Mouse (Mus musculus) v-Abl transformed pro-B cells (cell line): ENCODE results near the gene Depdc7.

Experiments used
- in situ Hi-C, 2 experiments: fragments of 400-800 bp; cut with MboI; formaldehyde crosslinking; loops; one replicate each; pipeline ENCODE4 v1.15.1; 2025; ENCODE audit not compliant: unreplicated experiment in 2 of 2

Depdc7 gene

DNA sequence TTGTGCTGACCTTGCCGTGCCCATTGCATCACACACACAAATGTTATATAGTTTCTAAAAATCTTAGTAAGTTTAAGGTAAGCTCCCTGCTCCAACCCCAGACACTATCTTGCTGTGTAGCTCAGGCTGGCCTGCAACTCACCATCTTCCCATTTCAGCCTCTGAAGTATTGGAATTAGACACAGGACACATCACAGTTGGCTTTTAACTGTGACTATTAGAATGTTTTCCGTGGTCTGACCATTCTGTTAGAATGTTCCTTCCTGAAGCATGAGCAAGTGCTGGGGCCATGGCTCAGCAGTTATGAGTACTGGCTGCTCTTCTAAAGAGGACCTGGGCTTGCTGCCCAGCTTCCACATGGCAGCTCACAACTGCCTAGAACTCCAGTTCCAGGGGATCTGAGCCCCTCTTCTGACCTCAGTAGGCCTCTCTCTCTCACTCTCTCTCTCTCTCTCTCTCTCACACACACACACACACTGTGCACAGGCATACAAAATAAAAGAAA lies 25.4 kb downstream of the Depdc7 start:
- in situ Hi-C loops = no loop called here

DNA sequence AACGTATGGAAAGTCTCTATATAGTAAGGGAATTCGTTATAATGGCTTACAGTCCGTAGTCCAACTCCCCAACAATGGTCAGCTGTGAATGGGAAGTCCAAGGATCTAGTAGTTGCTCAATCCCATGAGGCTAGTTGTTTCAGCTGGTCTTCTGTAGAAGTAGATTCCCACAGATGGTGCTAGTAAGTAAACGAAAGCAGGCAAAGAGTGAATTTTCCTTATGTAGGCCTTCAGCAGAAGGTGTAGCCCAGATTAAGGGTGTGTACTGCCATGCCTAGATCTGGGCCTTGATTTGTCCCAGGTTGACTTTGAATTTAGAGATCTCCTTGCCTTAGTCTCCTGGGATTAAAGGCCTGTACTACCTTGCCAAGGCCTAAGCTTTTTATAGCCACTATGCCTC lies 26.4 kb downstream of the Depdc7 start, which contains the start of gene Pin1rt1:
Pin1rt1 (minus strand) TSS at position 101 of the 400 bp plus-strand sequence.
- in situ Hi-C loops = no loop called here

DNA sequence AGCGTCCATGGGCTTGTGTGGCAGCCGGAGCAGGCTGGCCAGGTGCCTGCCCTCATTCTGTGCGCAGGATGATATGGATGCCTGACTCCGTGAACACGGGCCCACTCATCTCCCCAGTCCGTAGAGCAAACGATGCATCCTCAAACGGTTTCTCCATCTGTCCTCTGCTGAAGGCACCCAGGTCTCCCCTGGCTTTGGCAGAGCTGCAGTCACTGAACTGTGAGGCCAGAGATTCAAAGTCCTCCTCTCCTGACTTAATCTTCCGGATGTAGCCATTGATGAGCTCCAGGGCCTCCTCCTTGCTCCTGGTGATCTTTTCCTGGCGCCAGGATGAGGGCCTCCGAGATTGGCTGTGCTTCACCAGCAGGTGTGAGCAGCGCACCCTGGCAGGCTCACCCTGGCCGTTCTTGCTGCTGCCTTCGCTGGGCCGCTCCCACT lies 28.4 kb downstream of the Depdc7 start:
- in situ Hi-C loops = no loop called here

DNA sequence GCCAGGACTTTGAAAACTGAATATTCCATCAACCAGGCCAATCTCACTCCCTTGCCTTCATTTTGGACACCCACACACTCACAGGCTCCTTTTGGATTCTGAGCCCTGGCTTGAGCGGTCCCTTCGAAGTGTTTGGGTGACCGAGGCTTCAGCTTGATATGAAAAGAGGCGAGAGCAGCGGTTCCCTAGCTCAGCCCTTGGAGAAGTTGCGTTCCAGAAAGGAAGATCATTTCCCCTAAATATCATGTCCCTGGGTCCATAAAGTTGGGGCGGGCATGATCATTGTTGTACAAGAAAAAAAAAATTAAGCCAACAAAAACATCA lies 30.2 kb downstream of the Depdc7 start:
- in situ Hi-C loops = no loop called here

DNA sequence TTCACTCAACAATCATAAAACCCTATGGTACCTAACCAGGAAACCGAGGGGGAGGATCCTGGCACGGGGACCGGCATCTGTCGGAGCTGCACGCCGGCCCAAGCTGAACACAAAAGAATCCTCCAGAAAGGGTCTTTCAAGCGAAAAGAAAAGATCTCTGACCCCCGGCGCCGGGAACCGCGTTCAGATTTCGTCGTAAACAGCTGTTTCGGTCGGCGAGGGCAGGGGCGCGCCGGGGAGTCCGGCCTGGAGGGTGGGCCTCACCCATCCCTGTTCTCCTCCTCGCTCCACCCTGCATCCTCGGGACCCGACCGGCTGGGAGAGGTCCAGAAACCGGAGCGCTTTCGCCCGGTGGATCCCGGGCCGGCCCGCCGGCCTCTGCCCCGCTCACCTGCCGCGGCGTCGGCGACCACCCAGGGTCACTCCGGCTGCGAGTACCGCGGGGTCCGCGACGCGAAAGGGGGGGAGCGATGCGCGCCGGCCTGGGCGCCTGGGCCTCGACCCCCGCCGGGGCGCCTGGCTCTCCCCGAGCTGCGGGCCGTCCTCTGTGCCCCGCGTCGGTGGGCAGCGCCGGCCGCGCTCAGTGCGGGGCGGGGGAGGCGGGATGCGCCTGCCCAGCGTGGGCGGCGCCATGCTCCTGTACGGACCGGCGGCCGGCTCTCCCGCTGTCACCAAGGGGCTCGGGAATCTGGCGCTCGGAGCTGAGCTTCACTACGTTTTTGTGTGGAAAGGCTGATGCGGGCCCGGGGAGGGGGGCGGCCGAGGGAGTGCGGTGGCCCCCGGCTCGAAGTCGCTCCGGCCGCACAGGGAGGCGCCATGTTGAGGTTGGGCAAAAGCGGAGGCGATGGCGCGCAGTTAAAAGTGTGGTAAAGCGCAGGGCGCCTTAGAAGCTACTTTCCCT lies 30.8 kb downstream of the Depdc7 start, which contains the start of gene Tcp11l1:
Tcp11l1 (minus strand) TSS at position 585 of the 901 bp plus-strand sequence.
- in situ Hi-C loops = no loop called here

DNA sequence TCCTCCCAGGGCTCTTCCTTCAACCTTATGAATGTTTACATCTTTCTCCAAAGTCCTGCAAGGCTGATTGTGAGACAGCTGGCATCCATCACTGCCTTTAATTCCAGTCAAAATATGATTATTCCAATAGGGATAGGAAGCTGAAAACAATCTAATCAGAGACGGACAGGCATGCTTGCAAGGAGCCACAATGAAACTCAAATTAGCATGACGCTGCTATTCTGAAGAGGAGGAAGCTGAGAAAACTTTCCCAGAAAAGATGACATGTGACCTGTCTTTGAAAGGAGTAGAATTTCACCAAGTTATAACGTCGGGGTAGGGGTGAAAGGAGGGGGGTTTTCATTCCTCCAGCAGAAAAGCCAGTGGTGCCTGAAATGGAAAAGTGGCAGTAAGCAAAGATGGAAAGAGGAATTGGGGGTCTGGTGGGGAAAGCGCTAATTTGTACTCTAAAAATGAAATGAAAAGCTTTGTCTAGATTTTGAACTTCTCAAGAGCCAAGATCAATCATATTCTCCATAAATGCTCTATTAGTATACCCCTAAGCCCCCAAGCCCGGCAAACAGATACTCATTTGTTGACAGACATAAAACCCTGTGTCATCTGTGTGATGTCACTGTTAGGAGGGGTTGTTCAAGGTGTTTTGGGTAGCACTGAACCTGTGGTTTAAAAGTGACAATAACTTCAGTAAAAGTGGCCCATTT lies 31.9 kb downstream of the Depdc7 start:
- in situ Hi-C loops = no loop called here

DNA sequence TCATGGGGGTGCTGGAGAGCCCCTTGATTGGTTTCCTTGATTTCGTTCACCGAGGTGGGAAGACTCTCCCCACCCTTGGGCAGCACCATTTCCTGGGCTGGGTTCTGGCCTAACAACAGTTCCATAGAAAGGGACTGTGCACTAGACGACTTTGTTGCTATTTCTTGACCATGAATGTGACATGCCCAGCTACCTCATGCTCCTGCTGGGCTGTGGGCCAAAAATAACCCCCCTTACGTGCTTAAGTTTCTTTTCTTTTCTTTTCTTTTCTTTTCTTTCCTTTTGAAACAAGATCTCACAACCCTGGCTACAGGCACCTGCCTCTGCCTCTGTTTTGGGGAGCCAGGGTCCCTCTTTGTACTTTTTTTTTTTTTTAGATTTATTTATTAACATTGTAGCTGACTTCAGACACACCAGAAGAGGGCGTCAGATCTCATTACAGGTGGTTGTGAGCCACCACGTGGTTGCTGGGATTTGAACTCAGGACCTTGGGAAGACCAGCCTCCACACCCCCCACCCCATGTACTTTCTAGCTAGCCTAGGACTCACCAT lies 32.8 kb downstream of the Depdc7 start:
- in situ Hi-C loops = no loop called here

DNA sequence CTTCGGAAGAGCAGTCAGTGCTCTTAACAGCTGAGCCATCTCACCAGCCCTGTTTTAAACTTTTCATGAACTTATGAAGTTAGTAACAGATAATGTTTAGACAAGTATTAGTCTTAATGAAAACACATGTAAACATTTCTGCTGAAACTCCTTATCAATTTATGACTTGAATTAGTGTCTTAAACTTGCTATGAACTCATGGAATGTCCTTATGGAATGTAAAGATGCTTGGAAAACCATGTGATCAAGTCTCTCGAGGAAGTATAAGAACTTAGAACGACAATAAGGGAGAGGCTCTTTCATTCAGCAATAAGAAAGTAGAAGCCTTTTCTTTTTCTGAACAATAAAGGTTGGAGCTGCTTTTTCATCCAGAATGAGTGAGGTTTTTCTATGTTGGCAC lies 38.3 kb downstream of the Depdc7 start:
- in situ Hi-C loops = no loop called here

DNA sequence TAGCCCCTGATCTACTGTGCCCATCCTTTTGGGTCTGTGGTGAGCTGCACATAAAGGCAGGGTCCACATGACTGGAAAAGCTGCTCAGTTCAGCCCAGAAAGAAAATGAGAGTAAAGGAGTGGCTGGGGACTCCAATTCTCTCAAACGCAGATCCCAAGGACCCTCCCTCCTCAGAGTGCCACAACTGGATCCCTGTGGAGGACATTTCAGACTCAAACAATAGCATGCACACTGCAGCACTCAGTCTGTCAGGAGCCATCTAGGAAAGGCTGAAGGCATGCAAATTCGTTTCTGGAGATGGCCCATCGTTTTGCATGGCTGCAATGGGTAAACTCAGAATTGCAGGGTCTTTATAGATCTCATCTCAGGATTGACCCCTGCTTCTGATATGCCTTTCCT lies 39.5 kb downstream of the Depdc7 start:
- in situ Hi-C loops = no loop called here

DNA sequence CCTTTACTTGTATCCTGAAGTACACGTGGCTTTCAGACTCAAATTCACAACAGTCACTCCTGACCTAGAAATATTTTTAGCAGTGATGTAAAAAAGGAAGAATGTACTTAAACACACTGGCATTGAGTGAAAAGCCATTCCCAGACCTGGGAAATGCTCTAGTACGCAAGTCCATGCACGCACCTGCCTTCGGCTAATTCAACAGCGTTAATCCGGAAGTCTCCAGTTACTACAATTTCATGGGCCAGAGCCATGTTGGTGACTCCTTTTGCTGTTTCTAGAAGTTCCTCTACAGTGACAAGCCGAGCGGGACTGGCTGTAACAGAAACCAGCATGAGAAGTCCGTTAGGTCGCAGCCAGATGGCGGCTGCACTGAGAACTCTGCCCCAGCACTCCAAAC lies 43.0 kb downstream of the Depdc7 start:
- in situ Hi-C loops = loop anchor here in 1 of 2 experiments (25.0 kb wide), 1 partner anchor 562 kb away; no protein-coding TSS in a partner anchor

DNA sequence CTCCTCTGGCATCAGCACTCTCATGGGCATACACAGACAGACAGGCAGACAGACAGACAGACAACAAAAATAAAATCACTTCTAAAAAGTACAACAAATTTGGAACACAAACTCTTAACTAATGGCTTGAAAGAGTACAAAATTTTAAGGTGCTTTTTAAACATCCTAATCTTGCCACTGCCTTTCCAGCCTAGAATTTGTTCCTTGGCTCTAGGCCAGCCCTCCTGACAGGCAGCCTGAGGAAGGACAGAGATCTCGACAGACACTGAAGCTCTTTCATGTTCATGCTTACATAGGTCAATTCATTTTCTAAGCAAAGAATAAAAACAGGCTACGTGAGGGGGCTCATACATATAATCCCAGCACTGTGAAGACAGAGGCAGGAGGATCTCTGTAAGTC lies 50.1 kb downstream of the Depdc7 start:
- in situ Hi-C loops = loop anchor here in 1 of 2 experiments (25.0 kb wide), 1 partner anchor 555 kb away; no protein-coding TSS in a partner anchor

DNA sequence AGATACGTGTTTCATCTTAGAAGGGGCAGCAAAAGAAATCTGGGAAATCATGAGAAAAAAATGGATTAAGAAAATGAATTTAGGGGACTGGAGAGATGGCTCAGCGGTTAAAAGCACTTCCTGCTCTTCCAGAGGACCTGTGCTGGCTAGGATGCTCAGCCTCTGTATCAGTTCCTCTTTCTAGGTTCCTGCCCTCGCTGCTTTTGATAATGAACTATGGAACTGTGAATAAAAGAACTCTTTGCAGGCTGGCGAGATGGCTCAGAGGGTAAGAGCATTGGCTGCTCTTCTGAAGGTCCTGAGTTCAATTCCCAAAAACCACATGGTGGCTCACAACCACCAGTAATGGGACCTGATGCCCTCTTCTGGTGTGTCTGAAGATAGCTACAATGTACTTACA lies 52.0 kb downstream of the Depdc7 start:
- in situ Hi-C loops = loop anchor here in 1 of 2 experiments (25.0 kb wide), 1 partner anchor 553 kb away; no protein-coding TSS in a partner anchor

DNA sequence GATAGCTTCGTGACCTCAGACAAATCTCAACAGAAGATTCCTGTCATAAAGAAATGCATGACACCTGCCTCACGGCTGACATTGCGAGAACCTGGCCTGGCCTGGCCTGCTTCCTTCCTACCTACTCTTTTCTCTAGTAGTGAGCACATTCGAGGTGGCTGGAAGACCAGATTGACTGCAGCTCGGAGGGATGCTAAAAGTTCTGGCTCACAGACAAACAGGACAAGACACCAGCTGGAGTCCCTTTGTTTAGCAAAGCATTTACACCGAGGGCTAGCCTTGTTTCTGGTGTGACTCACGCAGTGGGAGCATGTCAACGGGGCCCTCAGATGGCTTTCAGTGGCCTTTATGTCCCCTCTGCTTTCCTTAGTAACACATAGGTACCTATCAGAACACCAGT lies 54.0 kb downstream of the Depdc7 start:
- in situ Hi-C loops = loop anchor here (5.0 to 25.0 kb wide), 4 partner anchors 64 to 551 kb away; no protein-coding TSS in a partner anchor

DNA sequence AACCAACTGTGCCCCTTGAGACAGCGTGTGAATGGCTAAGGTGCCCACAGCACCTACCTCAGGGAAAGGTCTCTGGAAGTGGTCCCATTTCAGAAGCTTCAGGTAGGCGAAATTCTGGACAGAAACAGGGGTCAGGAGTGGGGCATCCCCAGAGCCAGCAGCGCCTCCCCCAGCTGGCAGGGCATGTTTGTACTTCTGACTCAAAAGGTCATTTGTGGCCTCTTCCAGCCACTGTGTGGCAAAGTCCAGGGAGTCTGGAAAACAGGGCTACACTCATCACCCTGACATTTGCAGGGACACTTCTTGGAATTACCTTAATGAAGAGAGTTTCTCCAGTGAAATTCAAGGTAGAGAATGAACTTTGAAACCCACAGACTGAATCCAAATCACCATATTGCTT lies 54.4 kb downstream of the Depdc7 start:
- in situ Hi-C loops = loop anchor here (5.0 to 25.0 kb wide), 4 partner anchors 64 to 551 kb away; no protein-coding TSS in a partner anchor

DNA sequence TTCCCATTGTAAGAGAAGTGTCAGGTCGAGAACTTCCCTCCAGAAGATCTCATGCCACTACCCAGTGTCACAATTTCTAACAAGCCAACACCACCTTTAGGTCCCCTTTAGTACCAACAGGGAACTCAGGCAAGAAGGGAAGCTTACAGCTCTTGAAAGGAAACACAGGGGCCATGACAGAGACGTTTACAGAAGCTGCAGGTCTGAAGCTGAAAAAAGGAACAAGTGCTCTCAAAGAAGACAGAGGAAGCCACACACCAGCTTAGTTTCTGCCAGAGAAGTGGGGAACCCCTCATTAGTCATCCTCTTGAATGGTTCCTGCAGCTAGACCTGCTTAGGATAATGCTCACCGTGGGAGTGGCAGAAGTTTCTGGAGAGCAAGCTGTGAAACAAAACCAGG lies 55.4 kb downstream of the Depdc7 start:
- in situ Hi-C loops = loop anchor here (5.0 to 25.0 kb wide), 4 partner anchors 65 to 550 kb away; no protein-coding TSS in a partner anchor

DNA sequence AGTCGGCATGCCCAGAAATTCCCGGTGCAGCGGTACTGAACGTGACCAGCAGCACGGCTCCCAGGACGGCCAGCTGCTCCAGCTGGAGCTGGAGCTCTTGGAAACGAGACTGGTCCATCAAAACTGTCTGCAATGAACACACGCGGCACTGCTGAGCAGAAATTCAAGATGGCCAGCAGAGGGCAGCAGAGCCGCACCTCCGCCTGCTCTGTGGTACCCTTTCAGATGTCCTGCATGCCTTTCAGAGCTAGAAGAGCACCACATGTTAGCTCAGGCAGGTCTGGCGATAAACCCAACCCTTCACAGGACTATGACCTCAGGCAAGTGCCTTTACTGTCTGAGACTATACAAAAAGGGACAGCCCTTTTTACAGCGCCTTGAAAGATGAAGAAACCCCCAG lies 57.3 kb downstream of the Depdc7 start:
- in situ Hi-C loops = loop anchor here (5.0 to 25.0 kb wide), 4 partner anchors 67 to 549 kb away; no protein-coding TSS in a partner anchor

DNA sequence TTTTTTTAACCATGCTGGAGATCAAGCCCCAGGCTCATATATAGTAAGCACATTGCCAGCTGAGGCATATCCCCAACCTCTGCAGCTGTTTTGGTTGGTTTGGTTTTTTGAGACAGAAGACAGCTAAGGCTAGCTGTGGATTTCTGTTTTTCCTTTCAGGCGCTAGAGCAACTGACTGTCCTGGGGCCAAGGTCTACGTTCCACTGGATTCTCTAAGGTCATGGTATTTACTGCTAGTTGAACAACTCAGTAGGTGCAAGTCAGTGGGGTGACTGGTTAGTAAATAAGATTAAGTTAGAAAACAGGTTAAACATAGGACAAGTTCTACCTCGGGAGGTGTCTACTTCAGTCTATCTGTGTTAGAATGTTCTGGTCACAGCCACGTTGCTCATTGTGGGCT lies 57.9 kb downstream of the Depdc7 start:
- in situ Hi-C loops = loop anchor here (5.0 to 25.0 kb wide), 4 partner anchors 68 to 550 kb away; no protein-coding TSS in a partner anchor

DNA sequence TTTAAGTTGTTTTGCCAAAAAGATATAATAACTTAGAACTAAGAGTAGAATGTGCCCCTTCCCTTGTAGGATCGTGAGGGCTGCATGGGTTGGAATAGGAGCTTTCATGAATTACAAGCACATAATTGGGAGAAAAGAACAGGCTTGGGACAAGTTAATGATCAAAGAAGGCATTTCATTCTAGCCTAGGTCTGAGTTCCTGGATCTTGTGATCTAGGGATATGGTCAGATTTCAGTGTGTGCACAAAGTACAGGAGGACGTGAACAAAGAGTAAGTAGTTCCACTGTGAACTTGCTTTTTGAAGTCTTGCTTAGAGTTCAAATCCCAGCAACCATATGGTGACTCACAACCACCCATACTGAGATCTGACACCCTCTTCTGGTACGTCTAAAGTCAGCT lies 65.4 kb downstream of the Depdc7 start:
- in situ Hi-C loops = loop anchor here in 1 of 2 experiments (25.0 kb wide), 1 partner anchor 540 kb away; no protein-coding TSS in a partner anchor
